Mouse (Mus musculus): Measurements from ENCODE around the gene Spaca6. TPM values are rescaled to one million over a fixed set of nuclear protein-coding genes. Genes with fewer than 3 reads are reported as not detected.

Gene Spaca6
- total and polyA plus RNA-seq, 2 experiments from 2014 or later = 10.7 to 20.8 TPM

DNA sequence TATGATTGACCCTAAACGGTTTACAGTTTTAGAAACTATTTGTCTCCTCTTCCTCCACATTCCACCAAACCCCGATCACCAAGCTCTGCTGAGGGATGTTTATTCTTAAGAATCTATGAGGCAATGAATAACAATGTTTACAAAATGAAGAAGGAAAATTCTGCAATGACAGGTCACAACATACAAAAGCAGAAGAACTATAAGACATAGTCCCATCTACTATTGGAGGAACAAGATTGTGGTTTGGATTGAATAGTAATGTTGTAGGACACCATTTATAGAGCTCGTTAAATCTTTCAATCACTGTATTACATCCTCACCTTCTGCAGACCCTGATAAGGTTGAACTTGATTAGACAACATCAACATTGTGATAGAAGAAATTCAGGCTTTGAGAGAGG lies 55.7 kb downstream of the Spaca6 start:
- WGBS = 87% methylated on average over 3 of the region's 3 CpGs
- H3K9ac ChIP-seq = no peak overlapping the region
- H3K27me3 ChIP-seq (ENCODE audit: insufficient read depth, low read length) = no peaks in the 10 kb centered on the region
- DNase-seq (no peak), ATAC-seq (no peak)
- no peaks in the 10 kb centered on the region for H3K9me3 ChIP-seq (ENCODE audit: low read length)
- no peaks in the 10 kb centered on the region for H3K4me1 ChIP-seq (ENCODE audit: insufficient read depth)
- H3K36me3 ChIP-seq (ENCODE audit: insufficient read depth) = no peaks in the 10 kb centered on the region
- H3K4me3 ChIP-seq (ENCODE audit: low read depth, low read length) = no peak overlapping the region
- no peak for TF ChIP-seq CTCF (IDR thresholded peaks at IDR 0.05; ENCODE audit: low read depth)
- H3K27ac ChIP-seq (ENCODE audit: low read depth, low read length) = no peak overlapping the region
- no peak overlapping the region for H3K4me2 ChIP-seq (ENCODE audit: low read depth)

DNA sequence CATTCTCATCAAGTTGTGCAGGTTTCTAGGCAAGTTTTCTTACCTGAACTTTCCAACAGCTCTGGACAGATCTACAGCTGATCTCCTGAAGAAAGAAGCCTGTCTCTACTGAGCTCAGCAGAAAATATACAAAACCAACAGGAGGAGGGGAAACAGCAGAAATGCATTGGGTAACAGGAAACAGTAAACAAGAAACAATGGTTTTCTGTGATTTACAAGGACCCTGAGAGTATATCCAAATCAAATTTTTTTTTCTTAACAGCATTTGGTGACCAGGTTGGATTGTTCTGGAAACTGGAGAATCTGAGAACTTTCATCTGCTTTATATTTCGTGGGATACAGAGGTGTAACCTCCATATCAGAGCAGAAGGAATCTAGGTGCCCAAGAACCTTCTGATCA lies 56.9 kb downstream of the Spaca6 start, which contains the start of gene Fpr1:
TSS of gene Fpr1 (minus strand) at position 101 of the 400 bp plus-strand sequence.
- Histone ChIP-seq H3K9me3 (ENCODE audit: low read length) (no peaks in the 10 kb centered on the region), H3K4me1 (ENCODE audit: insufficient read depth) (no peaks in the 10 kb centered on the region), H3K9ac (no peak within 1 kb of the TSS), H3K4me3 (ENCODE audit: low read depth, low read length) (no peak within 1 kb of the TSS), H3K27ac (ENCODE audit: low read depth, low read length) (no peak within 1 kb of the TSS), H3K36me3 (ENCODE audit: insufficient read depth) (no peaks in the 10 kb centered on the region), H3K4me2 (ENCODE audit: low read depth) (no peak within 1 kb of the TSS), H3K27me3 (ENCODE audit: insufficient read depth, low read length) (no peaks in the 10 kb centered on the region)
- TF ChIP-seq CTCF (IDR thresholded peaks at IDR 0.05; ENCODE audit: low read depth) = no peak
- DNase-seq = no peak
- 53% methylated on average over 1 of the region's 1 CpGs for WGBS
- ATAC-seq = no peak

DNA sequence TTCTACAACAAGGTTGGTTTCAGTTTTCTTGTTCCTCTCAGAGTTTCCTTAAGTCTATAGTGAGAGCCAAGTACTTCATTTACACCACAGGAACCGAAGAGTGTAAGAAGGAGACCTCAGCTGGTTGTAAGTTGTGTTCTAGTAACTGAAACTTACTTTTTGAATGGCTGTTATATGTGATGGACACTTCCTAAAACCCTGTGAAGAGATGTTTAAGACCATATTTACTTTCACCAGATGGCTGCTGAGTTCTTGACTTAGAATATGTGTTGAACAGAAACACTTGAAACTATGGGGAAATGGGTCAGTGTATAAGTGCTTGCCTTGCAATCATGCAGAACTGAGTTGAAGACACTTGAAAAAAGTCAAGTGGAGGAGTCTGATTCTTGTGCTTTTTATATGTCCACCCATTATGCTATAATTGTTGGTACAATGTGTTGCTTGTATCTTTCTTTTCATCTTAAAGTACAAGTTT lies 60.9 kb downstream of the Spaca6 start, which contains the start of the genes Fpr2 and Fpr3:
TSS of gene Fpr2 (plus strand) at position 51 of the 475 bp plus-strand sequence.
TSS of gene Fpr3 (plus strand) at position 79 of the 475 bp plus-strand sequence.
- DNase-seq (no peak), ATAC-seq (no peak)
- H3K4me1 ChIP-seq (ENCODE audit: insufficient read depth) = no peaks in the 10 kb centered on the region
- 60% methylated on average over 1 of the region's 1 CpGs for WGBS
- H3K36me3 ChIP-seq (ENCODE audit: insufficient read depth) = no peaks in the 10 kb centered on the region
- no peak for TF ChIP-seq CTCF (IDR thresholded peaks at IDR 0.05; ENCODE audit: low read depth)
- no peaks in the 10 kb centered on the region for H3K27me3 ChIP-seq (ENCODE audit: insufficient read depth, low read length)
- no peaks in the 10 kb centered on the region for H3K9me3 ChIP-seq (ENCODE audit: low read length)
- no peak within 1 kb of the TSS for H3K4me3 ChIP-seq (ENCODE audit: low read depth, low read length)
- no peak within 1 kb of the TSS for H3K27ac ChIP-seq (ENCODE audit: low read depth, low read length)
- H3K4me2 ChIP-seq (ENCODE audit: low read depth) = no peak within 1 kb of the TSS
- H3K9ac ChIP-seq = no peak within 1 kb of the TSS

GRCm38 (mm10) chr17:17889732-17890425 lies 62.9 kb downstream of the Spaca6 start:
- Histone ChIP-seq H3K27me3 (ENCODE audit: insufficient read depth, low read length) (no peaks in the 10 kb centered on the region), H3K4me3 (ENCODE audit: low read depth, low read length) (no peak overlapping the region), H3K27ac (ENCODE audit: low read depth, low read length) (no peak overlapping the region), H3K9ac (no peak overlapping the region), H3K9me3 (ENCODE audit: low read length) (no peaks in the 10 kb centered on the region), H3K4me2 (ENCODE audit: low read depth) (no peak overlapping the region), H3K4me1 (ENCODE audit: insufficient read depth) (no peaks in the 10 kb centered on the region), H3K36me3 (ENCODE audit: insufficient read depth) (no peaks in the 10 kb centered on the region)
- 91% methylated on average over 2 of the region's 2 CpGs for WGBS
- no peak for DNase-seq
- no peak for ATAC-seq
- no peak for TF ChIP-seq CTCF (IDR thresholded peaks at IDR 0.05; ENCODE audit: low read depth)

MicroRNAs within 50 kb of the gene (microRNA counts, 519-probe panel; counts per million panel counts)
- 7,037 counts per million, percentile 92 among the panel's probes with 10 or more counts for microRNA mmu-let-7e
- microRNA mmu-miR-125a-3p = not detected
- microRNA mmu-miR-125a-5p = 8,221 counts per million, percentile 98 among the panel's probes with 10 or more counts
- microRNA mmu-miR-99b = 6,133 counts per million, percentile 81 among the panel's probes with 10 or more counts

Small RNA genes lying within 50 kb of the gene (microRNA-seq; reads per million reads assigned to microRNA genes)
- 0 reads per million in 2 experiments for gene Gm25927
- gene Mir125a = 7,670 to 9,532 reads per million in 2 experiments
- gene Mir99b = 15,187 to 22,076 reads per million in 2 experiments
- gene Mirlet7e = 0 reads per million in 2 experiments

Other genes with a start within 250 kb of the Spaca6 start
- gene Lnpep, start 202.1 kb upstream of the Spaca6 start, total RNA-seq (2014; rRNA removed) = 24.1 and 33.1 TPM in 2 replicates
- 2.0 and 5.1 TPM in 2 replicates for gene Lnpep, start 202.1 kb upstream of the Spaca6 start, polyA plus RNA-seq (2015; fragmentation: Nextera tagmentation; extraction: Ambion mirVana)
- gene Vmn2r90, start 123.4 kb upstream of the Spaca6 start, total RNA-seq (2014; rRNA removed) = not detected in 2 replicates
- gene Vmn2r90, start 123.4 kb upstream of the Spaca6 start, polyA plus RNA-seq (2015; fragmentation: Nextera tagmentation; extraction: Ambion mirVana) = not detected in 2 replicates
- 0.23 and 0.90 TPM in 2 replicates for gene Has1, start 28.0 kb downstream of the Spaca6 start, total RNA-seq (2014; rRNA removed)
- gene Has1, start 28.0 kb downstream of the Spaca6 start, polyA plus RNA-seq (2015; fragmentation: Nextera tagmentation; extraction: Ambion mirVana) = 0.20 and 0.53 TPM in 2 replicates
- 0.69 TPM in 1 of 2 replicates, not detected in the other for gene Fpr1, start 56.8 kb downstream of the Spaca6 start, total RNA-seq (2014; rRNA removed)
- gene Fpr1, start 56.8 kb downstream of the Spaca6 start, polyA plus RNA-seq (2015; fragmentation: Nextera tagmentation; extraction: Ambion mirVana) = 0.16 TPM in 1 of 2 replicates, not detected in the other
- gene Fpr2, start 60.7 kb downstream of the Spaca6 start, total RNA-seq (2014; rRNA removed) = 0.38 TPM in 1 of 2 replicates, not detected in the other
- 0.28 and 0.56 TPM in 2 replicates for gene Fpr2, start 60.7 kb downstream of the Spaca6 start, polyA plus RNA-seq (2015; fragmentation: Nextera tagmentation; extraction: Ambion mirVana)
- not detected in 2 replicates for gene Fpr3, start 60.7 kb downstream of the Spaca6 start, total RNA-seq (2014; rRNA removed)
- gene Fpr3, start 60.7 kb downstream of the Spaca6 start, polyA plus RNA-seq (2015; fragmentation: Nextera tagmentation; extraction: Ambion mirVana) = not detected in 2 replicates
- gene Fpr-rs4, start 194.6 kb downstream of the Spaca6 start, total RNA-seq (2014; rRNA removed) = not detected in 2 replicates
- not detected in 2 replicates for gene Fpr-rs4, start 194.6 kb downstream of the Spaca6 start, polyA plus RNA-seq (2015; fragmentation: Nextera tagmentation; extraction: Ambion mirVana)
- not detected in 2 replicates for gene Vmn2r124, start 222.3 kb downstream of the Spaca6 start, total RNA-seq (2014; rRNA removed)
- not detected in 2 replicates for gene Vmn2r124, start 222.3 kb downstream of the Spaca6 start, polyA plus RNA-seq (2015; fragmentation: Nextera tagmentation; extraction: Ambion mirVana)

All from forebrain, postnatal 0 days (tissue).